Mouse (Mus musculus): ENCODE data around the gene Srpr. TPM values are rescaled to one million over a fixed set of nuclear protein-coding genes. Genes with fewer than 3 reads are reported as not detected.

Srpr gene
- total RNA-seq (2021): 10 to 100 TPM; 65.3 to 68.5 TPM

DNA sequence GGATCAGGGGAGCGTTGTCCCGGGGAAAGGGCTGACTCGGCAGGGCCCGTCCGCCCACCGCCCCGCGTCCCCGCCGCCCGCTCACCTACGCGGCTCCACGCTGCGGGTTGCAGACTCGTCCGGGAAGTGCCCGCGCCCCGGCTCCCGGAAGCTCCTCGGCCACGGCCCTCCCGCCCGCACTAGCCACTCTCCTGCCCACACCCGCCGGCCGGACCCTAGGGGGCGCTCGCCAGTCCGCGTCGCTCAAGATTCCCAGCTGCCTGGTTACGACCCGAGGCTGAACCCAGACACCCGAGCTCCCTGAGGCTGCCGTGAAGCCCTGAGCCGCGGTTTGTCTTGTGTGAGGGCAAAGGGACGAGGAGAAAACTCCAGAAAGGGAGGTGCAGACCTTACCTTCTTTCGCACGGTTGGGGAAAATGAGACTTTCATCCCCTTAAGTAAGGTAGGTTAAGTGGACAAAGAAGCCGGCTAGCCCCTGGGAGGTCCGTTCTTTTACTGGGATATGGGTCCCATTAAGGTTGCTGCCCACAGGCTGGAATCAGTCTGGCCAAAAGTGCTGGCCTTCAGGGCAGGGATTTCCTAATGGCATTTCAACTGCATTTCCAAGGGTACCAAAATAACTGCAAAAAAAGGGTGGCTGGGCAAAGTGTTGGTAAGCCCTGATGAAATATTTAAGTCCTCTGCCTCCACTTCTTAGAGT is at the start of gene Srpr, which contains the start of gene Tirap:
Gene Srpr, plus strand, starts transcription at position 404 of the 700 bp plus-strand sequence.
Gene Tirap, minus strand, starts transcription at position 520 of the 700 bp plus-strand sequence.
- peak; percentile 73 to 74 for DNase-seq (ENCODE audit: low spot score in 2 of 2)
- intact Hi-C loops (cut with DNase I): no loop called here

DNA sequence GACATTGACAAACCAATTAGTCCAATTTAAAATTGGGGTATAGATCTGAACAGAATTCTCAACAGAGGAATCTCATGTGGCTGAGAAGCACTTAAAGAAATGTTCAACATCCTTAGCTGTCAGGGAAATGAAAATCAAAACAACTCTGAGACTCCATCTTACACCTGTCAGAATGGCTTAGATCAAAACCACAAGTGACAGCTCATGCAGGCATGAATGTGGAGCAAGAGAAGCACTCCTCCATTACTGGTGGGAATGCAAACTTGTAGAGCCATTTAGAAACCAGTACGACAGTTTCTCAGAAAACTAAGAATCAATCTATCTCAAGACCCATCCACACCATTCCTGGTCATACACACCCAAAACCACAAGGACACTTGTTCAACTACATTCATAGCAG is 47.1 kb upstream of the Srpr start:
- no peak for DNase-seq (ENCODE audit: low spot score in 2 of 2)
- intact Hi-C loops (cut with DNase I): no loop called here

DNA sequence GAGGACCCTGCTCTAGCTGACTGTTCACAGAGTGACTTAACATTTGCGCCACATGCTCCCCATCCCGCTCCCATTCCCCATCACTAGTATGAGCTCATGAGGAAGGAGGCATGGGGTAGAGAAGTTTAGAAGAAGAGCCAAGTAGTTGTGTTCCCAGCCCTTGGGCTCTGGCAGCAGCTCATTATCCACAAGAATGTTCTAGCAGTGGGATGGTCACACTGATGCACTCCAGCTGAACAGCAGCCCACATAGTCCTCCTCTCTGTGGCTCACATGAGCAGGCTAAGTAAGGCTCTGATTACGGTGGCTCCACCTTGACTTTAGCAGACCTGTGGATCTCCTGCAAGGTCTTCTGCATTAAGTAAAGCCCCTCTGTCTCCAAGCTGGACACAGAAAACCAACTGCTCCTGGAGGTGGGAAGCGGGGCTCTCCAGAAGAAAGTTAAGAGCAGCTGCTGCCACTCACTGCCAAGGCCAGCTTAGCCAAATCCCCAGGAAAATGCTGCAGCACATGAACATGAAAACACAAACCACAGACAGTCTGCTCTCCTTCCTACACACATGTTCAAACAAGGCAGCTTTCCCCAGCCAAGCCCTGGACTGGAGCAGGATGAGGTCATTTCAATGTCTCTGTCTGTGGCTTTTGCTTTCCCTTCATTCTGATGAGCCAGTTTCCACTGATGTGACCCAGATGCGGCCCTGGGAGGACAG is 43.8 kb upstream of the Srpr start:
- peak in 1 of 2 experiments; percentile 65 for DNase-seq (ENCODE audit: low spot score in 2 of 2)
- intact Hi-C loops (cut with DNase I): no loop called here

DNA sequence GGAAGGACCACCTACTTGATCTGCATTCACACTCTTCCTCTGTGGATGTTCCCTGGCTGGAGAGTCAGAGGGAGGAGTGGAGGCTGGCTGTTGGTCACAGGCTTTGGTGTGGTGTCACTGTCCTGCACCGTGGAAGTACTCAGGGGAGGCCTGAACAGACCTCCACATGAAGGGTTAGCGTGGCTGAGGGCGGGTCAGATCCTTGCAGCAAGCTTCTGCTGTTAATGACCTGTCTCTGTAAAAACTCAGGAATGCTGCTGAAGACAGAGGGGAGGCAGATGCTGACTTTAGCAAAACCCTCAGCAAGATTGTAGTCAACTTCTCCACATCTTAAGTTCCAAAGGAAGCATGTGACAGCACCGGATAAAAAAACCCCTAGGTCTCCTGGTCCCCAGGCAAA is 43.1 kb upstream of the Srpr start:
- intact Hi-C loops (cut with DNase I): no loop called here
- DNase-seq (ENCODE audit: low spot score in 2 of 2): no peak

DNA sequence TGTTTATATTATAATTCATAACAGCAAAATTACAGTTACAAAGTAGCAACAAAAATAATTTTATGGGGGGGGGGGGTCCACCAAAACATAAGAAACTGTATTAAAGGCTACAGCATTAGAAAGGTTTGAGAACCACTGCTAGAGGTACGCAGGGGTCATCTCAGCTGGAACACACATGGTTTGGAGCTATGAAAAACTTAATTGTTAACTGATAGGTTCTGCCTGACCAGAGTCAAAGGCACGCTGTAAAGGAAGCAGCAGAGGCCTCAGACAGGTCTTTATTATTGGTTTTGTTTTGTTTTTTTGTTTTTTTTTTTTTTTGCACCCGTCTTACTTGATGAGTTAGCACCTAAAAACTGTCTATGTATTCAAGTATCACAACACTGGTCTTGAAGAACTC is 41.5 kb upstream of the Srpr start:
- DNase-seq (ENCODE audit: low spot score in 2 of 2): no peak
- intact Hi-C loops (cut with DNase I): no loop called here

DNA sequence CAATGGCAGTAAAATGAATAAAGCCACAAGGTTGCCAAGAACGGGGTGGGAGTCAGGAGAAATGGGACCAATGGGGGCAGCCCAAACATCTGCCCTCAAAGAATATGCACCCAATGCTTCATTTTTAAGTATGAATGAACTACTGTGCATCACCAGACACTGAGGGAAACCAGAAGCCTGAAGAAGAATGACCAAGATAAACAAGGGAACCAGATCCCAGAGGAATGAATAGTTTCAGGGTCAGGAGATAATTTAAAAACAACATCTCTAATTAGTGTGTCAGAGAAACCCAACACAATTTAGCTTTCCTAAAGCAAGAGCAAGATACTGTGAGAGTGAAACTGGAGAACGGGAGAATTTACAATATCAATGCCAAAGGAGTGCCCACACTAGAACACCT is 39.3 kb upstream of the Srpr start:
- DNase-seq (ENCODE audit: low spot score in 2 of 2): no peak

DNA sequence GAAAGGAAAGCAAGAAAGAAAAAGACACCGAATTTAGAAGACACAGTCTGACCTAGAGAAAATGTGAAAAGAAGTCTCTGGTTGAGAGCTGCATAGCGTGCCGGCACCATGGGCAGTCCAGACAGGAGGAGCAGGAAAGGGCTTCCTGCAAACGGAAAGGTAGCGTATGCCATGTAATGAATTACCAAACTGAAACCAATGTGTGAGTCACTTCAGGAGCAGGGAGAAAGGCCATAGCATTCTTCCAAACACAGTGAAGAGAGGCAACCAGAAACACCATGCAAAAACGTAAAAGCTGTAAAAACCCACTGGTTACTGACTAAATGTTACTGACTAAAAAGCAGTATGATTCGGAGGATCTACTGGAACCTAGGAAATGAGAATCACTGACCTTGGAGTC is 38.3 kb upstream of the Srpr start:
- intact Hi-C loops (cut with DNase I): loop anchor here (5.0 to 10.0 kb wide), 2 partner anchors 179 to 667 kb away; no protein-coding TSS in a partner anchor

More for the DNA sequence above, 39.3 kb upstream of the Srpr start:
- intact Hi-C loops (cut with DNase I): loop anchor here (5.0 to 10.0 kb wide), 2 partner anchors 178 to 666 kb away; no protein-coding TSS in a partner anchor

DNA sequence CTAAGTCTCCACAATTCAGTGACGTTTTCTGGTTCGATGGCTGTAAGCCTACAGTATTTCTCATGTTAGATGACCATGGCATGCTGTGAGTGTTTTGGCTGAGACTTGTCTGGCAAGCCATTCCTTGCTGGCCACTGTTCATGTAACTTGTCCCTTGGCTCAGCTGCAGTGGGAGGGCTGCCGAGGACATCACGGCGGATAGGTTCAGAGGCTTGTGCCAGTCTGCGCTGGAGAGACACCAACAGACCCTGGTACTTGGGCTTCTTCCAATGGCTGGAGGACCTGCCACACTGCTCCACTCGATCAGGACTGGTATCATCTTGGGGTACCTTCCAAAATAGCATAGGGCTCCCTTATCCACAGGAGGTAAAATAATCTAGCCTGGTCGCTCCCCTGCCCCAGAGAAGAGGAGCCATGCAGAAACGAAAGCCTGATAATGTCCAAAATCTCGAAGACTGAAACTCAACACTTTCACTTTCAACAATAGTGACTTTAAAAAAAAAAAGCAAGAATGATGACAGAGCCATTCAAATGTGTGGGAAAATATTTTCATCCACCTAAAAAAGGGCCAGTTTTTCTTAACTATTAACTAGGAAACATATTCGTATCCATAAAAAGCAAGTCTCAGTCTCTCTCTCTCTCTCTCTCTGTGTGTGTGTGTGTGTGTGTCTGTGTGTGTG is 36.8 kb upstream of the Srpr start:
- intact Hi-C loops (cut with DNase I): loop anchor here (5.0 to 10.0 kb wide), 2 partner anchors 181 to 668 kb away; no protein-coding TSS in a partner anchor
- no peak for DNase-seq (ENCODE audit: low spot score in 2 of 2)

More for the DNA sequence above, 38.3 kb upstream of the Srpr start:
- no peak for DNase-seq (ENCODE audit: low spot score in 2 of 2)

DNA sequence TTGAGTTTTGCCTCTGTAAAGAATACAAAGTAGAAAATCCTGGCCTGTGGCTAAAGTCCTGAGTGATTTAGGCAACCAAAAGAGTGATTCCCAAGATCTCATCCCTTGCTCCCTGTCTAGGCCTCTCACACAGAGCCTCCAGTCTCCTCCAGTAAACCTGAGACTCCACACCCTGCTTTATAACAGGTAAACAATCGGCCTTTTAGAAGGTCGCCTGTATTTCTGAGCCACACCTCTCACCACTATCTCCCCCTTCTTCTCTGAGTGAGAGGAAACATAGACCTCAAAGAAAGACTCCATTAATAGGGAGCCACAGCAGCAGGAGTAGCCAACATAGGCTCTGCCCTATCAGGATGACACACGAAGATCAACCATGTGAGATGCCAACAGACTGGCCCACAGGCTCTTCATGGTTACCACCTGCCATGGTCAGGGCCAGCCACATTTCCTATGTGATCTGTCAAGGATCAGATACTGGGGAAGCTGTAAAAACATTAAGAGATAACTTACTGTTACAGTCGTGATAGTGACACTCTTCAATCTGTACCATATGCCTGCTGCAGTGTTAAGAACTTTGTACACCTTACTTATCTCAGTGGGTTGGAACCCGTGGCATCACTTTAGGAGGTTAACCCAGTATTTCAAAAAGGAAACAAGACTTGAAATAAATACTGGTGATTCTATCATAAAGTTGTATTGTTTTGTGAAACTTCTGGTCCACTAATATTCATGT is 35.7 kb upstream of the Srpr start:
- intact Hi-C loops (cut with DNase I): loop anchor here (5.0 to 10.0 kb wide), 2 partner anchors 182 to 670 kb away; no protein-coding TSS in a partner anchor
- no peak for DNase-seq (ENCODE audit: low spot score in 2 of 2)

DNA sequence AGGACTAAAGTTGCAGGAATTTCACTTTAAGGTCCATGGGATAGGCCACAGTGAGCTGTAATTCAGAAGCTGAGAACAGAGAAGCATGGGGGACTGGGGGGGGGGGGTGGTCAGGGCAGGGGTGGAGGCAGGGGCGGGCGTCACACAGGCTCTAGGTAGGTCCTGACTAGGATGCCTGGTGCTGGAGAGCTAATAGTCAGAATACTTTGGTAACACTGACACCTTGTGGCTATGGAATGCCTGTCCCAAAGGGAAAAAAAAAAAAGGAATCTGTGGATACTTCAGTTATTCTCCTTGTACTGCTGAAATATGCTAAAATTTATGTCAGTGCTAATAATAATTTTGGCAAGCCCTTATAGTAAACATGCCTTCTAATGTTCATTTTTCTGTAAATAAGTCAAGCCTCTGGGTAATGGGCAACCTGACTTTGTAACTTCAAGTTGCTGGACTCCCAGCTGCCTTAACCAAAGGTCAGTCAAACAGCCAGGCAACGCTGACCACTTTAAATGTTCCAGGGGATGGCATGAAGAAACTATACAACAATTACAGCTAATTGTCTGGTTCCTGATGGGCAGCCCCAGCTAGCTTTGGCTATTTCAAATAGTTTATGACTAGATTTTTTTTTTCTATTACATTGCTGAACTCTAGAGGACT is 33.7 kb upstream of the Srpr start:
- DNase-seq (ENCODE audit: low spot score in 2 of 2): peak in 1 of 2 experiments; percentile 46
- intact Hi-C loops (cut with DNase I): loop anchor here (2.0 to 10.0 kb wide), 3 partner anchors 49 to 671 kb away; partner anchors contain the start of gene St3gal4

DNA sequence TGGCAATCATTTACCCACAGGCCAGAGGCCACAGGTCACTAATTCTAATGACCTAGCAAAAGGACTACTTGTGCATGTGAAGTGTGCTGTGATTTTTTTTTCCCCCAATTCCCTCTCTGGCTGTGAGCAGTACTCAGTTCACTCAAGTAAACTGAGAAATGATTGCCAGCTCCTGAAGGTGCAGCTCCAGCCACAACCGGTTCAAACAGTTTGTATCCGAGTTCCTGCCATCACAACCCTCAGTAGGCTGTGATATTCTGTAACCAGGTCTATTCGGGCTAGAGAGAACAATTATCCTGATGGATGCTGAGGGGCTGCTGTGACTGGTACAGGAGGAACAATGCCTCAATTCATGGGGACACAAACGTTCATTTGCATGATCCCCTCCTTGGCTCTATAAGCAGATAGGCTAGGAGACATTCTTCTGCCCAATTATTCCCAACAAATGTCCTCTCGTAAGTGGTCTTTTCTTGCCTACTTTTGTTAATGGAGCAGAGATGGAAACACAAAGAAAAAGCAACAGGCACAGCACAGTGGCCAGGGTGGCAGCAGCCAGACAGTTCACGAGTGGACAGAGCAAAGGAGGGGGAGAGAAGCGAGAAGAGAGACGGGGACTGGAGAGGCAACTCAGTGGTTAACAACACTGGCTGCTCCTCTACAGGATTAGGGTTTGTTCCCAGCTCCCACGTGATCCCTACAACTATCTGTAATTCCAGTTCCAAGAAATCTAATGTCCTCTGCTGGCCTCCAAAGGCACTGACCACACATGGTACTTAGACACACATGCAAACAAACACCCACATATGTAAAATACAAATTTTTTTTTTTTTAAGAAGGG is 33.0 kb upstream of the Srpr start:
- intact Hi-C loops (cut with DNase I): loop anchor here (2.0 to 10.0 kb wide), 3 partner anchors 50 to 672 kb away; partner anchors contain the start of gene St3gal4
- no peak for DNase-seq (ENCODE audit: low spot score in 2 of 2)

DNA sequence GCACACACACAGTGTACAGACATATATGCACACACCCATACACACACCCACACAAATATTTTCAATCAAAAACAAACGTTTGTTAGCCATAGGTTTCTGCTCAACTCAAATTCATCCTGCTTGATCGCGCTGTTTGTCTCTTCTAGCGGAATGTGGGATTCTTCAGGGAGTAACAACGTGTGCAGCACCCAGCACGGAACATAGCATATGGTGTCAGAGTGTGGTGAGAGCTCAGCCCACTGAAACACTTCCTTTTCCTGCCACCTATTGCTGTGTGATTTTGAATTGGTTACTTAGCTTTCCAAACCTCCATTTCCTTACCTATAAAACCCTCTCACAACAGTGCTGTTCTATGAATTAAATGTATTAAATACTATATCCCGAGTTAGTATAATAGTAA is 29.9 kb upstream of the Srpr start:
- intact Hi-C loops (cut with DNase I): no loop called here
- peak in 1 of 2 experiments; percentile 43 for DNase-seq (ENCODE audit: low spot score in 2 of 2)

DNA sequence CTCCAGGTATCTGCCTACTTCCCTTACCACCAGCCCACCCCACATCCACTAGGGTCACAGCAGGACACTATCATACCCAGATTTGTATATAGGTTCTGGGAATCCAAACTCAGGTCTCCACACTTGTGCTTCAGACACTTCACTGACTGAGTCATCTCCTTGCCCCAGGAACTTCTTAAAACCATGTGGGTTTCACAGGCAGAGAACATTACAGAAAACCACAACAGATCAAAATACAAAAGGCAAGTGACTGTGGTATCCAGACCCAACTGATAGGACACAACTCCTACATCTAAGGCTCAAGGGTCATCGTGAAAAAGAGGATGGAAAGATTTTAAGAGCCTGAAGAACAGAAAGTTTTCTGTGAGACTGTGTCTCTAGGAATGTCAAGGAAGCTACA is 26.6 kb upstream of the Srpr start:
- DNase-seq (ENCODE audit: low spot score in 2 of 2): no peak
- intact Hi-C loops (cut with DNase I): no loop called here

DNA sequence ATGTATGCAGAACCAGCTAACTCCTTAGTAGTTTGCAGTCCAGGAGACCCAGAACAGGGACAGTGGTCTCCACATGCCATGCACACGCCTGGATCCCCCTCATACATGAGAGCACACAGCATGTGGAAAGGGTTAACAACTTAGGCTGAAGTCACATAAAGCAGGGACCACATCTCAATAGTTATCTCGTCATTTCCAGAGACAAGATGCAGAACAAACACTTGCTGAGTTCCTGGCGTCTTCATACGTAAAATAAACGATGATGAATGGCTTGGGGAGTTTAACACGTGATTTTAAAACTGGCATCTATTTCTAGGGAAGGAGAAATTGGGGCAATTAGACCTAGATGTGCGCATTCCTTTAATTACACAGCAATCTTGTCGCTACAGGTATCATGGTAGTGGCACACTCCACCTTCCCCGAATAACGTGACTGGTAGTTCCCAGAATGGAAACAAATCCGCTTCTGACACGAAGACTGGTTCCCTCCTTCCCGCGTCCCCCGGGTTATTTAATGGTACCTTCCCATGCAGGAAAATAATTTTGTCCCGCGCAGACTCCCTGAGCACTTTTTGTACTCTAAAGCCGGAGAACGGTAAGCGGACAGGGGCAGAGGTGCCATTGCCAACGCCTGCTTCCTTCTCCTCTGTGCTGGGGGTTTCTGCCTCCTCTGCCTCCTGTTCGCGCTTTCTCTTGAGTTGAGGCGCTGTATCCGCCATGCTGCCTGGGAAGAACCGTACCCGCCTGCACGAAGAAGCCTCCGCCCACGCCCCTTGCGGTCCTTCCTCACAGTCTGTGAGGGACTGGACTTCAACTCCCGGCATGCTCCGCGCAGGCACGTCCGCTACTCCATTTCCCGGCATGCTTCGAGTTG is 24.5 kb upstream of the Srpr start, which contains the start of gene Dcps:
Gene Dcps, minus strand, starts transcription at position 811 of the 873 bp plus-strand sequence.
- intact Hi-C loops (cut with DNase I): no loop called here
- peak; percentile 97 to 98 for DNase-seq (ENCODE audit: low spot score in 2 of 2)

DNA sequence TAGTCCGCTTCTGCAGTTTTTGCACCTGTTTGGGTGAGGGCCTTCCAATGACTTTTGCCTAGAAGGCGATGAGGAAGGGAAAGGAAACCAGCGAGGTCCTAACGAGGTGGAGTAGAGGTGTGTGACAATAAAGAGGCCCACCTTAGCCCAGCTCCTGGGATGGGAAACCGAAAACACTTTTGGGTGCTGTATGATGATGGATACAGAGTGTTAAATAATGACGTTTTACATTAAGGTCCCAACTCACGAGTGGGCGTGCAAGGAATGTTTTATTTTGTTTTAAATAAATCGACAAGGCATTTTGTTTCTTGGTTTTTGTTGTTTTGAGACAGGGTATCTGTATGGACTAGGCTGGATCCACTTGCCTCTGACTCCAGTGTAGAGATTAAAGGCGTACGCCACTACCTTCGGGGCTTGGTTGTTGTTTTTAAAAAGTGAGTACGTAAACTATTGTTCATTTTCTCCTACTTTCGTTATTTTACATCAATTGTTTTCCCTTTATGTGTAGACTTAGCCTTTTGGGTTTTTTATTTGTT is 23.8 kb upstream of the Srpr start:
- intact Hi-C loops (cut with DNase I): no loop called here
- no peak for DNase-seq (ENCODE audit: low spot score in 2 of 2)

DNA sequence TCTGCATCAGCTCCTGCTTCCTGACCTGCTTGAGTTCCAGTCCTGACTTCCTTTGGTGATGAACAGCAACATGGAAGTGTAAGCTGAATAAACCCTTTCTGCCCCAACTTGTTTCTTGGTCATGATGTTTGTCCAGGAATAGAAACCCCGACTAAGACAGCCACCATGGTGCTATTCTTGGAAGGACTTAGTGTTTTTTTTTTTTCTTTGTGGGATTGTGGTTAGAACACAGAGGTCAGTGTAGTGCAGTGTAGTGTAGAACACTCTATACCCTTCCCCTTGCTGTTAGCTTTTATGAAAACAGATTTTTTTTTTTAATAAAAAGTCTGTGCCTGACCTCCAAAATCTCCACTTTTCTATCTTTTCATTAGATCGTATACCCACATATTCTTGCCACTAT is 17.1 kb upstream of the Srpr start:
- intact Hi-C loops (cut with DNase I): no loop called here
- no peak for DNase-seq (ENCODE audit: low spot score in 2 of 2)

DNA sequence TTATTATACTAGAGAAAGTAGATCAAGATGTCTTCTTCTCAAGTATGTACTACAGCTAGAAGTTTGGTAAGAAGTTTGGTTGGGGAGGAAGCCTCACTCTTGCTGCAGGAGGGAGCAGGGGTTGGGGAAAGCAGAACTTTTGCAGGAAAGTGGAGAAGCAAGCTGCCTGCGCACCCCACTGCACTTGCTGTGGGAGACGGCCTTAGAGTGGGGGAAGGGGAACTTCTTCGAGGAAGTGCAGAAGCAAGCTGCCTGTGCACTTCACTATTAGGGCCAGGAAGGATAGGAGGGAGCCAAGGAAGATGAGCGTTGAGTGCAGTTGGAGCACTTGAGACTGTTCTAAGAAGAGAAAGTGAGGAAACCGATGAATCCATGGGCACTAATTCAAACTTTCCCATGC is 16.6 kb upstream of the Srpr start:
- DNase-seq (ENCODE audit: low spot score in 2 of 2): no peak
- intact Hi-C loops (cut with DNase I): no loop called here

Data from left cerebral cortex, postnatal 25 days (tissue).